10 mouse cellular contexts compared by ENCODE assay signal in the genomic region with DNA sequence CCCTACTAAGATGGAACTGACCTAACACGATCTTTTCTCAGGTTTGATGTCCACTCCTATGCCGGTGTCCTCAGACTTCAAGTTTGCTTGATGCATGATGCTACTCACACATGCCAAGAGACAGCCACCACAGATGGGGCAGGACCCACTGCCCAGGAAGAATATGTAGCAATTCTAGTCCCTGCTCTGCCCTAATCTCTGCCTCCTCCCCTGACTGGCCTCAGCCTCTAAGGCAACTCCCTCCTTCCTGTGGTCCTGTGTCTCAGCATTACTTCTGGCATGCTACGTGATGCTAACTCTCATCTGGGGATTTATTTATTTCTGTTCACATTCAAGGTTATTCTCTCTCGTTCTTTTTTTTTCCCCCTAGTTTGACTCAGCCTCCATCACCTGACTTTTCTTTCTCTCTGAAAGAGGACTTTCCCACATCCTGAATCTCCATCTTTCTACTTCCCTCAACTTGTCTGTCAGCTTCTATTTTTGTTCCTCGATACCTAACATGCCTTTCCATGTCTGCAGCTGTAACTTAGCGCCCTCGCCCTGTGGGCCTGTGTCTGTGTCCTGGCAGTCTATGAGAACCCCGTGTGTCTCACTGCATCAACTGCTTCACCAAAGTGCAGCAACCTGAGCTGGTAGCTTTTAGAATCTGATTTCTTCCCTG.
DNase-seq lines count a peak whose midpoint lies in the region; ATAC-seq and TF ChIP-seq lines count a peak whose summit lies in the region.
"Had no signal": no experiment of that assay in that cellular context is flagged by ENCODE, and none has a peak within 500 bp of the region (broad histone marks: within the 10 kb centered on the region; RNA-seq: fewer than 3 reads in every experiment).

No protein-coding gene starts in this region.

- no peak for TF ChIP-seq POLR2A in thymus, adult 2 months (IDR thresholded peaks at IDR 0.05; ENCODE audit: control insufficient read depth, extremely low read depth, insufficient read depth, low read length, poor library complexity)

- H3K4me3 ChIP-seq in hindbrain, postnatal 0 days (ENCODE audit: low read length) = no peak overlapping the region
- no peak overlapping the region for H3K4me3 ChIP-seq in hindbrain, embryonic 10.5 days
- no peak overlapping the region for H3K4me3 ChIP-seq in thymus, adult 2 months (ENCODE audit: control insufficient read depth, insufficient read depth, low read length)
- no peak overlapping the region for H3K4me3 ChIP-seq in limb, embryonic 10.5 days
- H3K4me3 ChIP-seq: midbrain, embryonic 10.5 days had no signal

- H3K27ac ChIP-seq in hindbrain, postnatal 0 days = no peak overlapping the region
- no peak overlapping the region for H3K27ac ChIP-seq in hindbrain, embryonic 10.5 days
- no peak overlapping the region for H3K27ac ChIP-seq in thymus, adult 2 months (ENCODE audit: control insufficient read depth, insufficient read depth, low read length)
- H3K27ac ChIP-seq in limb, embryonic 10.5 days = 0 out of 2 replicates have a peak overlapping the region, but pooled peaks have one; percentile 10
- H3K27ac ChIP-seq: midbrain, embryonic 10.5 days had no signal

- 74% methylated on average over 8 of the region's 8 CpGs for WGBS in hindbrain, postnatal 0 days
- 84% methylated on average over 8 of the region's 8 CpGs for WGBS in hindbrain, embryonic 10.5 days
- 40% methylated on average over 8 of the region's 8 CpGs for WGBS in thymus, adult 2 months
- WGBS in limb, embryonic 10.5 days = 80% methylated on average over 8 of the region's 8 CpGs

- DNase-seq in hindbrain, postnatal 0 days (ENCODE audit: low spot score) = no peak
- no peak for DNase-seq in hindbrain, embryonic 10.5 days (ENCODE audit: low spot score)
- peak; percentile 30 for DNase-seq in thymus, postnatal 4 days
- DNase-seq in thymus, adult 2 months = no peak
- DNase-seq in limb, embryonic 10.5 days (ENCODE audit: low spot score) = no peak
- DNase-seq in c-Kit-positive CD71-positive TER-119-positive erythroid progenitor cells, embryonic 14.5 days (ENCODE audit: low spot score) = no peak
- no peak for DNase-seq in layer of hippocampus, postnatal 10 days (ENCODE audit: low spot score in 2 of 2)
- no peak for DNase-seq in cerebellum, adult 9-10 months
- DNase-seq: gastrocnemius, postnatal 14 days had no signal

- H3K9ac ChIP-seq in hindbrain, postnatal 0 days (replicated peaks; ENCODE audit: low read length) = no peak overlapping the region

- H3K27me3 ChIP-seq in hindbrain, postnatal 0 days (ENCODE audit: insufficient read depth, low read length) = no peaks in the 10 kb centered on the region
- H3K27me3 ChIP-seq in hindbrain, embryonic 10.5 days (ENCODE audit: insufficient read depth, poor library complexity, severe bottlenecking) = no peaks in the 10 kb centered on the region
- no peaks in the 10 kb centered on the region for H3K27me3 ChIP-seq in thymus, adult 2 months (ENCODE audit: control insufficient read depth, insufficient read depth, low read length)
- H3K27me3 ChIP-seq in limb, embryonic 10.5 days (ENCODE audit: low read depth, poor library complexity, severe bottlenecking) = no peaks in the 10 kb centered on the region

- no peaks in the 10 kb centered on the region for H3K36me3 ChIP-seq in hindbrain, postnatal 0 days (ENCODE audit: insufficient read depth, low read length)
- H3K36me3 ChIP-seq in hindbrain, embryonic 10.5 days = no peaks in the 10 kb centered on the region
- peaks cover 40% of the 10 kb centered on the region for H3K36me3 ChIP-seq in thymus, adult 2 months (ENCODE audit: control insufficient read depth, insufficient read depth, low read length)
- H3K36me3 ChIP-seq in limb, embryonic 10.5 days = no peaks in the 10 kb centered on the region
- H3K36me3 ChIP-seq: midbrain, embryonic 10.5 days had no signal

- H3K9me3 ChIP-seq in hindbrain, postnatal 0 days (ENCODE audit: low read length) = no peaks in the 10 kb centered on the region
- H3K9me3 ChIP-seq in hindbrain, embryonic 10.5 days = no peaks in the 10 kb centered on the region
- no peaks in the 10 kb centered on the region for H3K9me3 ChIP-seq in limb, embryonic 10.5 days (replicated peaks)
- H3K9me3 ChIP-seq: midbrain, embryonic 10.5 days had no signal

- H3K4me2 ChIP-seq in hindbrain, postnatal 0 days (ENCODE audit: low read depth, low read length) = no peak overlapping the region

- 0 out of 2 replicates have a peak, but pooled peaks have one; percentile 16 for TF ChIP-seq CTCF in hindbrain, postnatal 0 days (IDR thresholded peaks at IDR 0.05; ENCODE audit: low read depth)
- no peak for TF ChIP-seq CTCF in thymus, adult 2 months (IDR thresholded peaks at IDR 0.05; ENCODE audit: borderline replicate concordance, control insufficient read depth, extremely low read depth, insufficient read depth, low read length, poor library complexity)

- H3K4me1 ChIP-seq in hindbrain, postnatal 0 days (ENCODE audit: insufficient read depth, low read length) = 0 out of 2 replicates have a peak, but pooled peaks cover 3% of the 10 kb centered on the region
- H3K4me1 ChIP-seq in hindbrain, embryonic 10.5 days (replicated peaks) = peaks cover 18% of the 10 kb centered on the region
- peaks cover 20% of the 10 kb centered on the region for H3K4me1 ChIP-seq in thymus, adult 2 months (replicated peaks; ENCODE audit: control insufficient read depth, insufficient read depth, low read length)
- H3K4me1 ChIP-seq in limb, embryonic 10.5 days = peaks cover 23% of the 10 kb centered on the region

- no peak for ATAC-seq in hindbrain, postnatal 0 days
